In the genomic region with DNA sequence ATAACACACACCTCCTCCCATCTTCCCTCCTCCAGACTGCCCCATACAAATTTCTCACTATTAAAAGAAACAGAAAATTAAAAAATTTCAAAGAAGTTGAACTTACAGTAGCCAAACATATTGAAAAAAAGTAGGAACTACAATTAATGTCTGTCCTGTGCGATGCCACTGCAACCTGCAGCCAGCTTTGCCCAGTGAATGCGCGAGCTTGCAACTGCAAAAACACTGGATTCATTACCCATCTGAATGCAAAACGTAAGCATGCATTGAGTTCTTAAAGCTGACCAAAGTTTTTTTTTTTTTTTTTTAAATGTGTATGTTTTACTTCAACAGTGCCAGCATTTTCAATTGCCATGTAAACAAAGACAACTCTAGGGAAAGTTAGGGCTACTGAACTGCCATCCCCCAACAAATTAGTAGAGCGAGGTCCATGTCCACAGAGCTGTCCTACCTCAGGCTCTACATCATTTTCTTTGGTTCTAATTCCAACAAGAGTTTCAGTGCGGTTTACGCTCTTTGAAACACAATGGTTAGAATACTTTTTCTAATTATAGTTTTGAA, we compare ENCODE assay signal across 10 mouse cellular contexts. TPM values are rescaled to one million over a fixed set of nuclear protein-coding genes. Genes with fewer than 3 reads are reported as not detected.
A peak's percentile ranks its signal among the peaks of the same experiment; 100 is the strongest.
DNase-seq lines count a peak whose midpoint lies in the region; ATAC-seq lines count a peak whose summit lies in the region.
"Had no signal": no experiment of that assay in that cellular context is flagged by ENCODE, and none has a peak within 500 bp of the region (broad histone marks: within the 10 kb centered on the region; RNA-seq: fewer than 3 reads in every experiment).

No protein-coding gene starts in this region.

- no peak overlapping the region for H3K27ac ChIP-seq in intestine, embryonic 14.5 days (ENCODE audit: low read depth)
- no peak overlapping the region for H3K27ac ChIP-seq in intestine, embryonic 16.5 days (ENCODE audit: low read length)
- peak overlapping the region; percentile 91 for H3K27ac ChIP-seq in forebrain, embryonic 11.5 days (ENCODE audit: low read depth, low read length)
- peak overlapping the region; percentile 92 for H3K27ac ChIP-seq in midbrain, embryonic 12.5 days (replicated peaks)

- ATAC-seq in intestine, embryonic 14.5 days (replicated peaks; ENCODE audit: low FRiP score, low TSS enrichment, low read depth) = no peak
- no peak for ATAC-seq in intestine, embryonic 16.5 days
- no peak for ATAC-seq in forebrain, embryonic 11.5 days (replicated peaks; ENCODE audit: low FRiP score)
- ATAC-seq in midbrain, embryonic 12.5 days (ENCODE audit: low FRiP score, low read depth) = no peak
- no peak for ATAC-seq in frontal cortex, adult (ENCODE audit: low TSS enrichment)
- ATAC-seq in monocyte, adult 5-6 weeks (replicated peaks; ENCODE audit: insufficient number of reproducible peaks, low FRiP score, low TSS enrichment, poor library complexity, severe bottlenecking) = no peak

- peaks cover 66% of the 10 kb centered on the region for H3K27me3 ChIP-seq in intestine, embryonic 14.5 days (replicated peaks; ENCODE audit: control insufficient read depth, insufficient read depth, low read length)
- H3K27me3 ChIP-seq in intestine, embryonic 16.5 days (replicated peaks; ENCODE audit: control insufficient read depth, insufficient read depth, low read length) = peaks cover 41% of the 10 kb centered on the region
- peaks cover 17% of the 10 kb centered on the region for H3K27me3 ChIP-seq in forebrain, embryonic 11.5 days (ENCODE audit: control insufficient read depth, insufficient read depth, low read length)
- peaks cover 13% of the 10 kb centered on the region for H3K27me3 ChIP-seq in midbrain, embryonic 12.5 days

- H3K9me3 ChIP-seq in intestine, embryonic 14.5 days (ENCODE audit: control insufficient read depth, low read length) = no peaks in the 10 kb centered on the region
- H3K9me3 ChIP-seq in intestine, embryonic 16.5 days (ENCODE audit: control insufficient read depth, low read length) = no peaks in the 10 kb centered on the region
- no peaks in the 10 kb centered on the region for H3K9me3 ChIP-seq in forebrain, embryonic 11.5 days (ENCODE audit: control insufficient read depth, low read length)
- H3K9me3 ChIP-seq in midbrain, embryonic 12.5 days = no peaks in the 10 kb centered on the region

- 44% methylated on average over 7 of the region's 7 CpGs for WGBS in intestine, embryonic 14.5 days
- 38% methylated on average over 7 of the region's 7 CpGs for WGBS in intestine, embryonic 16.5 days
- 1% methylated on average over 7 of the region's 7 CpGs for WGBS in forebrain, embryonic 11.5 days
- WGBS in midbrain, embryonic 12.5 days = 6% methylated on average over 7 of the region's 7 CpGs

- no peaks in the 10 kb centered on the region; the same call in 1 of the 2 replicates for H3K4me1 ChIP-seq in intestine, embryonic 14.5 days (replicated peaks; ENCODE audit: control insufficient read depth, insufficient read depth, low read length)
- peaks cover 10% of the 10 kb centered on the region; the same call in 1 of the 2 replicates for H3K4me1 ChIP-seq in intestine, embryonic 16.5 days (ENCODE audit: control insufficient read depth, insufficient read depth, low read length)
- H3K4me1 ChIP-seq in forebrain, embryonic 11.5 days (replicated peaks; ENCODE audit: control insufficient read depth, insufficient read depth, low read length) = no peaks in the 10 kb centered on the region
- H3K4me1 ChIP-seq in midbrain, embryonic 12.5 days = peaks cover 7% of the 10 kb centered on the region

- no peak for DNase-seq in intestine, embryonic 14.5 days (ENCODE audit: low spot score)
- DNase-seq in brain, adult 2 months (ENCODE audit: low read depth, low spot score) = peak; percentile 35
- DNase-seq in forebrain, embryonic 11.5 days (ENCODE audit: low spot score) = no peak
- DNase-seq in adrenal gland, postnatal 4 days (ENCODE audit: low spot score in 2 of 2) = no peak
- DNase-seq: adrenal gland, postnatal 25 days; kidney, postnatal 4 days had no signal

- H3K4me3 ChIP-seq in intestine, embryonic 14.5 days (ENCODE audit: low read depth, low read length) = peak overlapping the region; percentile 28; the same call in 1 of the 2 replicates
- no peak overlapping the region for H3K4me3 ChIP-seq in intestine, embryonic 16.5 days (ENCODE audit: low read length)
- H3K4me3 ChIP-seq in forebrain, embryonic 11.5 days (ENCODE audit: low read depth, low read length) = peak overlapping the region; percentile 89
- peak overlapping the region; percentile 93 for H3K4me3 ChIP-seq in midbrain, embryonic 12.5 days

- H3K36me3 ChIP-seq in intestine, embryonic 14.5 days (ENCODE audit: control insufficient read depth, insufficient read depth, low read length) = no peaks in the 10 kb centered on the region; the same call in 1 of the 2 replicates
- no peaks in the 10 kb centered on the region for H3K36me3 ChIP-seq in intestine, embryonic 16.5 days (ENCODE audit: control insufficient read depth, insufficient read depth, low read length)
- no peaks in the 10 kb centered on the region; the same call in 1 of the 2 replicates for H3K36me3 ChIP-seq in forebrain, embryonic 11.5 days (ENCODE audit: control insufficient read depth, insufficient read depth, low read length)
- H3K36me3 ChIP-seq in midbrain, embryonic 12.5 days = peaks cover 23% of the 10 kb centered on the region

- peak overlapping the region; percentile 53 for H3K4me2 ChIP-seq in intestine, embryonic 14.5 days (ENCODE audit: low read length)
- H3K4me2 ChIP-seq in intestine, embryonic 16.5 days (ENCODE audit: low read depth, low read length) = no peak overlapping the region
- peak overlapping the region; percentile 73 for H3K4me2 ChIP-seq in forebrain, embryonic 11.5 days (ENCODE audit: low read depth, low read length, severe bottlenecking)
- H3K4me2 ChIP-seq in midbrain, embryonic 12.5 days (replicated peaks) = peak overlapping the region; percentile 64

- no peak overlapping the region for H3K9ac ChIP-seq in intestine, embryonic 14.5 days (ENCODE audit: low read length)
- H3K9ac ChIP-seq in intestine, embryonic 16.5 days (ENCODE audit: low read depth, low read length) = no peak overlapping the region
- peak overlapping the region; percentile 97 for H3K9ac ChIP-seq in forebrain, embryonic 11.5 days (ENCODE audit: low read length)
- peak overlapping the region; percentile 98 for H3K9ac ChIP-seq in midbrain, embryonic 12.5 days (replicated peaks)

RNA-seq across cellular contexts. Expression of gene Nr2f1, which starts 3.2 kb away (rescaled TPM):
- polyA plus RNA-seq in intestine, embryonic 14.5 days (2014; fragmentation: Nextera tagmentation; extraction: Ambion mirVana) = 3.3 and 5.2 TPM in 2 replicates
- polyA plus RNA-seq in intestine, embryonic 16.5 days (2015; fragmentation: Nextera tagmentation; extraction: Ambion mirVana) = 0.87 and 1.2 TPM in 2 replicates
- 110 and 122 TPM in 2 replicates for polyA plus RNA-seq in forebrain, embryonic 11.5 days (2014; fragmentation: Nextera tagmentation; extraction: Ambion mirVana)
- 62.3 and 84.1 TPM in 2 replicates for polyA plus RNA-seq in midbrain, embryonic 12.5 days (2016; fragmentation: Nextera tagmentation; extraction: Ambion mirVana)
- total RNA-seq in adrenal gland, postnatal 4 days (2021) = 10 to 100 TPM; 29.4 to 29.5 TPM
- not detected in 3 replicates for total RNA-seq in monocyte, adult 5-6 weeks (2017)

Comparison
In these comparisons a context has a peak if more than half of its experiments do, and no peak if none do; other contexts are left out.
1. H3K27ac ChIP-seq: peak in forebrain, embryonic 11.5 days (single experiment) and midbrain, embryonic 12.5 days (single experiment); none in intestine, embryonic 14.5 days (single experiment) and intestine, embryonic 16.5 days (single experiment).
2. H3K9ac ChIP-seq: peak in forebrain, embryonic 11.5 days (single experiment) and midbrain, embryonic 12.5 days (single experiment); none in intestine, embryonic 14.5 days (single experiment) and intestine, embryonic 16.5 days (single experiment).
3. RNA of gene Nr2f1, which starts 3.2 kb away (polyA plus RNA-seq): 110 to 122 TPM in forebrain, embryonic 11.5 days and 62.3 to 84.1 TPM in midbrain, embryonic 12.5 days; 3.3 to 5.2 TPM in intestine, embryonic 14.5 days and 0.87 to 1.2 TPM in intestine, embryonic 16.5 days; every median in the first group is over 10 times any median in the second.